Mouse (Mus musculus) C2C12 (cell line): ENCODE results near the gene Fam217a.

ENCODE experiments used
- CTCF ChIP-seq: IDR thresholded peaks from one replicate; pipeline ENCODE4 v1.5.1; 2011; ENCODE audit not compliant: control insufficient read depth, insufficient read depth, insufficient read length
- MAX ChIP-seq: IDR thresholded peaks from one replicate; pipeline ENCODE4 v1.6.1; 2011; ENCODE audit warnings: mild to moderate bottlenecking, control low read depth

- TF ChIP-seq CTCF (no peak), MAX (no peak)
Observed at GRCm38 (mm10) chr13:34960996-34961770, 37.1 kb upstream of the Fam217a start.
